Mouse (Mus musculus): Measurements from ENCODE around the gene Ttc34.

The Ttc34 gene

GRCm38 (mm10) chr4:154837170-154837569, at the start of gene Ttc34:
TSS of gene Ttc34 (plus strand) at chr4:154837459.
- peak; percentile 72 to 75 for DNase-seq

- DNase-seq: peak; percentile 42 to 45
These were observed 49.1 kb upstream of the Ttc34 start for GRCm38 (mm10) chr4:154787960-154788702.

GRCm38 (mm10) chr4:154791894-154792293, 45.4 kb upstream of the Ttc34 start:
- no peak for DNase-seq

- no peak for DNase-seq
These were observed 43.8 kb upstream of the Ttc34 start for GRCm38 (mm10) chr4:154793499-154793898.

GRCm38 (mm10) chr4:154797834-154798233, 39.4 kb upstream of the Ttc34 start:
- DNase-seq: peak; percentile 83 to 88

- no peak for DNase-seq
These were observed 36.7 kb upstream of the Ttc34 start for GRCm38 (mm10) chr4:154800543-154800942.

- no peak for DNase-seq
These were observed 35.0 kb upstream of the Ttc34 start for GRCm38 (mm10) chr4:154802210-154802609.

GRCm38 (mm10) chr4:154825662-154826061, 11.6 kb upstream of the Ttc34 start:
- peak; percentile 81 to 89 for DNase-seq

GRCm38 (mm10) chr4:154826224-154826623, 11.0 kb upstream of the Ttc34 start:
- DNase-seq: peak in 1 of 2 experiments; percentile 35

GRCm38 (mm10) chr4:154827181-154827580, 10.1 kb upstream of the Ttc34 start:
- peak; percentile 77 to 83 for DNase-seq

GRCm38 (mm10) chr4:154827861-154828610, 9.2 kb upstream of the Ttc34 start:
- peak; percentile 38 to 48 for DNase-seq

GRCm38 (mm10) chr4:154831915-154832573, 5.2 kb upstream of the Ttc34 start:
- DNase-seq: no peak

- DNase-seq: no peak
These were observed 910 bp upstream of the Ttc34 start for GRCm38 (mm10) chr4:154836183-154836915.

GRCm38 (mm10) chr4:154838741-154839140, 1.5 kb downstream of the Ttc34 start:
- no peak for DNase-seq

GRCm38 (mm10) chr4:154839406-154839805, 2.1 kb downstream of the Ttc34 start:
- no peak for DNase-seq

GRCm38 (mm10) chr4:154852696-154853095, 15.4 kb downstream of the Ttc34 start:
- no peak for DNase-seq

- peak in 1 of 2 experiments; percentile 0 for DNase-seq
These were observed 16.6 kb downstream of the Ttc34 start for GRCm38 (mm10) chr4:154853881-154854280.

- peak in 1 of 2 experiments; percentile 29 for DNase-seq
These were observed 17.6 kb downstream of the Ttc34 start for GRCm38 (mm10) chr4:154854676-154855345.

- peak; percentile 94 to 95 for DNase-seq
These were observed 18.6 kb downstream of the Ttc34 start for GRCm38 (mm10) chr4:154855721-154856479.

GRCm38 (mm10) chr4:154856480-154856837, 19.2 kb downstream of the Ttc34 start:
- DNase-seq: no peak

GRCm38 (mm10) chr4:154856882-154857281, 19.6 kb downstream of the Ttc34 start:
- peak; percentile 39 to 58 for DNase-seq

Measured in cerebellum, postnatal 10 days (tissue).